Mouse (Mus musculus): Measurements from ENCODE around the gene Rdh1.

- TF ChIP-seq POLR2A (IDR thresholded peaks at IDR 0.05; ENCODE audit: insufficient read length, low read depth), result no peak
- no peak for TF ChIP-seq E2F4 (IDR thresholded peaks at IDR 0.05; ENCODE audit: insufficient read depth)
- TF ChIP-seq MAX (IDR thresholded peaks at IDR 0.05; ENCODE audit: low read depth), result no peak
- no peak for TF ChIP-seq TCF12 (IDR thresholded peaks at IDR 0.05; ENCODE audit: insufficient read depth, poor library complexity, severe bottlenecking)
- no peak for TF ChIP-seq USF1 (IDR thresholded peaks at IDR 0.05; ENCODE audit: low read depth)
- TF ChIP-seq MYOG (IDR thresholded peaks at IDR 0.05; ENCODE audit: control insufficient read depth in 1 of 3, insufficient read depth in 1 of 3, insufficient read length in 2 of 3, low read depth in 2 of 3), result no peak
- no peak for TF ChIP-seq SRF (IDR thresholded peaks at IDR 0.05; ENCODE audit: control insufficient read depth, insufficient read length, low read depth)
- no peak for TF ChIP-seq CEBPB (IDR thresholded peaks at IDR 0.05; ENCODE audit: insufficient read depth, poor library complexity, severe bottlenecking)
- no peak for TF ChIP-seq POLR2AphosphoS2 (IDR thresholded peaks at IDR 0.05; ENCODE audit: insufficient read length, low read depth)
Measured at GRCm38 (mm10) chr10:127747254-127747653, 12.3 kb upstream of the Rdh1 start.

Data from myocyte (in vitro differentiated cells).